Mouse (Mus musculus) thymus, postnatal 14 days (tissue): Measurements from ENCODE around the gene Ilf3.
"Not testable (repeated sequence)": the region's sequence is repeated elsewhere in the genome, so short reads cannot be mapped to it uniquely, and the experiment has no call there.

Experiments
- DNase-seq: peaks from one replicate; pipeline ENCODE4 v3.0.0; 2021

The Ilf3 gene

DNA sequence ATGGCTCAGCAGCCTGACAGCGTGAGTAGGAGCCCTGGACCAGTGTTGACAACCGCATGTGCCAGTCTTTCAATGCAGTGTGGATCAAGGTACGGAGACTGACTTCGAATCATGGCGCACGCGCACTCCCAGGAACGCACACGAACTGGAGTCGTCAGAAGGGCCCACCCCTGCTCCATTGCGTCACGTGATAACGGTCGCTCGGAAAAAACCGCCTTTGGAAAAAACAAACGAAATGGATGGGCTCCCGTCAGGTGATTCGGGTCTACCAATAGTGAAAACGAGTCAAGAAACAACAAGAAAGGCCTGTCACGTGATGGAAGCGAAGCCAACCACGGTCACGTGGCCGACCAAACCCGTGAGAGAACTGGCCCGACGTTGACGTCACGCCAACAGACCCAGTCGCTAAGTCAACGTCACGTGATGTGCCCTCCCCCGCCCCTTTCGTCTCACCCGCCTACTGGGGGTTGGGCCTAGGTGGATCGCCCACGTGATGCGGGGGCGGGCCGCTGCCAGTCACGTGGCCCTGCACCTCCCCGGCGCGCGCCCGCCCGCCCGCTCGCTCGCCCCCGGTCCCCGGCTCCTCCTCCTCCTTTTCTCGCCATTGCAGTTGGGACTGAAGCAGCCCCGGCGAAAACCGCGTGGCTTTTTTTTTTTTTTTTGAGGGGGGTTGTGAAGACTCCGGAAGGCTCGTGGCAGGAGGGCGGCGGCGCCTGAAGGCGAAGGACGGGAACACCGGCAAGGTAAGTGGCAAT, at the start of gene Ilf3:
Gene Ilf3 (plus strand): TSS at position 515 of the 755 bp plus-strand sequence.
- peak; percentile 99 for DNase-seq

- DNase-seq = peak; percentile 17
Observed at GRCm38 (mm10) chr9:21318792-21319191, 48.9 kb upstream of the Ilf3 start.

- DNase-seq = no peak
Observed at GRCm38 (mm10) chr9:21319503-21319902, 48.2 kb upstream of the Ilf3 start.

DNA sequence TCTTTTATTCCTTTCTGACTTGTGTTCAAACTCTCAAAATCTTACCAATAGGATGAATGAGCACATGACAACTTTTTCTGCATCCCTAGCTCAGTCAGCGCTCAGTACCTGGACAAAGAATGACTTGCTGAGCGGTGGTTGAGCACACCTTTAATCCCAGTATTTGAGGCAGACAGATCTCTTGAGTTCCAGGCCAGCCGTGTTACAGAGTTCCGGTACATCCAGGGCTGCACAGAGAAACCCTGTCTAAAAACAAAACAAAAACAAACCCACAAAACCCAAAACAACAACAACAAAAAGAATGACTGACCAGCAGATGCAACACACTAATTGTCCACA, 47.4 kb upstream of the Ilf3 start:
- no peak for DNase-seq

- peak; percentile 93 for DNase-seq
Observed at GRCm38 (mm10) chr9:21320619-21321512, 46.8 kb upstream of the Ilf3 start, which contains the start of gene Slc44a2. Gene Slc44a2 (plus strand): TSS chr9:21320698.

GRCm38 (mm10) chr9:21321513-21321835, 46.2 kb upstream of the Ilf3 start:
- peak; percentile 80 for DNase-seq

DNA sequence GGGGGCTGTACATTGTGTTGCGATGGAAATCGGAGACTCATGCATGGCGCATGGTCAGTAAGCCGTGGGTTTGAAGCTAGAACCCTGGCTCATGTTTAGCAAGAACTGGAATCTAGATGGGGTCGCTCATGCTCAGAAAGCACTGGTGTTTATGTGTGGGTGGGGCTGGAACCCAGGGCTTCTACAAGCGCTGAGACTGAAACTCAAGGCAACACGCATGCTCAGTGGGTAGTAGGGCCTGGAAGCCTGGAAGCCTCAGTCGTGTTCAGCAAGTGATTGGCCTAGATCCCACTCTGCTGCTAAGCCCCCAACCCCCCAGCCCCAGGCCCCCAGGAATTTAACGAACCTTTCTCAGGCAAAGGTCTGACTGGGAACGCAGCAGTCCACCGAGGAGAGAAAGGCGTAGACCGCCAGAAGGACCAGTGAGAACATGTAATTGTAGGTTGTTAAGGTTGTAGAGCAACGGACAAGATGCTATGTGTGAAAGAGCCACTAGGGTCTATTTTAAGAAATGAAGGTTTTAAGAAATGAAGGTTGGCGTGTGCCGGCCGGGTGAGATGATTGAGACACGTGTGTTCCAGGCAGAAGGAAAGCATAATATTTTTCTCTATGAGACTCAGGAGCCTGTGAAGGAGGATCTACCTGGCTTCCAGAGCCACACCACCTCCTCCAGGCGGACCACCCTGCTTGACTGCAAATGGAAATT, 45.3 kb upstream of the Ilf3 start:
- DNase-seq = peak; percentile 83

- DNase-seq = not testable (repeated sequence)
Observed at GRCm38 (mm10) chr9:21322917-21323297, 44.8 kb upstream of the Ilf3 start.

GRCm38 (mm10) chr9:21324269-21324668, 43.4 kb upstream of the Ilf3 start:
- DNase-seq = no peak

- peak; percentile 56 for DNase-seq
Observed at GRCm38 (mm10) chr9:21327569-21327968, 40.1 kb upstream of the Ilf3 start.

- DNase-seq = peak; percentile 78
Observed at GRCm38 (mm10) chr9:21328041-21328440, 39.6 kb upstream of the Ilf3 start.

DNA sequence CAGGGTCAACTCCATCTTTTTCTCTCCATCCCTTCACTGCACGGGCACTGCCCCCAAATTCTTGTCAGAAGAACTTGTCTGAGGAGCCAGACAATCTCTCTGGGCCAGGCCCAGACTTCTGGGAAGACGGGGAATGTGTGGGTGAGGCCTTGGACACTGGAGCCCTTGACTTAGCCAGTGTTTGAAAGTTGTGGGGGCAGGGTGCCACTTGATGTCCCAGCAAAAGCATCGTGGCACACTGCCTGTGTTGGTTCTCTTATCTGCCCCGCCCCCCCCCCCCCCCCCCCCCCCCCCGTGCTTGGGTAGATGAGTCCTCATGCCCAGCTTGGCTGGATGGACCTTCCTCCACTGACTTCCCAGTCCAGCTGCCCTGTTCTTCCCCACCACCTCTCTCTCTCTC, 38.6 kb upstream of the Ilf3 start:
- peak; percentile 20 for DNase-seq

GRCm38 (mm10) chr9:21329699-21330289, 37.9 kb upstream of the Ilf3 start:
- peak; percentile 46 for DNase-seq

DNA sequence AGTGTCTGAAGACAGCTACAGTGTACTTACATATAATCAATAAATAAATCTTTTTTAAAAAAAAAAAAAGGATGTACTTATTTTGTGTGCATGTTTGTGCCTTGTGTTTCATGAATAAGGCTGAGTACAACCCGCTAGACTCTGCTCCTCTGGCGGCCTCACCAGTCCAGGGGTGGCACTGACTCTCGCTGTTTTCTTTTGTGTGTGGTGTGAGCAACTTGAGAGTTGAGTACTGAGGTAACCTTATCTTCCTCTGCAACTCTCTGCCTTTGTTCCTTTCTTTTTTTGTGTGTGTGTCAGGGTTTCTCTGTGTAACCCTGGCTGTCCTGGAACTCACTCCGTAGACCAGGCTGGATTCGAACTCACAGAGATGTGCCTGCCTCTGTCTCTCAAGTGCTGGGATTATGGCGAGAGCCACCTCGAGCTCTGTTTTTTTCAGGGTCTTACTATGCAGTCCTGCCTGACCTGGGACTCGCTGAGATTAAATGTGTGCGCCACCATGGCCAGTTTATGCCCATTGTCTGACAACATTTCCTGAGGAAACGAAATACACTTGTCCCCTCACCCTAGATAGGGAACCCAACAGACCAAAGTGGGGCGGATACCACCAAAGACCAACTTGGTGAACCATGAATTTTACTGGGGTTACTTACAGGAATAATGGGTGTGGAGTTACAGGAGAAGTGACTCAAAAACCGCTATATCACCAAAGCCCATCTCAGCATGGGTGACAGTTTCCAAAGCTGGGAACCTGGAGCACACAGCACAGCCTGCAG, 36.1 kb upstream of the Ilf3 start:
- peak; percentile 28 for DNase-seq

DNA sequence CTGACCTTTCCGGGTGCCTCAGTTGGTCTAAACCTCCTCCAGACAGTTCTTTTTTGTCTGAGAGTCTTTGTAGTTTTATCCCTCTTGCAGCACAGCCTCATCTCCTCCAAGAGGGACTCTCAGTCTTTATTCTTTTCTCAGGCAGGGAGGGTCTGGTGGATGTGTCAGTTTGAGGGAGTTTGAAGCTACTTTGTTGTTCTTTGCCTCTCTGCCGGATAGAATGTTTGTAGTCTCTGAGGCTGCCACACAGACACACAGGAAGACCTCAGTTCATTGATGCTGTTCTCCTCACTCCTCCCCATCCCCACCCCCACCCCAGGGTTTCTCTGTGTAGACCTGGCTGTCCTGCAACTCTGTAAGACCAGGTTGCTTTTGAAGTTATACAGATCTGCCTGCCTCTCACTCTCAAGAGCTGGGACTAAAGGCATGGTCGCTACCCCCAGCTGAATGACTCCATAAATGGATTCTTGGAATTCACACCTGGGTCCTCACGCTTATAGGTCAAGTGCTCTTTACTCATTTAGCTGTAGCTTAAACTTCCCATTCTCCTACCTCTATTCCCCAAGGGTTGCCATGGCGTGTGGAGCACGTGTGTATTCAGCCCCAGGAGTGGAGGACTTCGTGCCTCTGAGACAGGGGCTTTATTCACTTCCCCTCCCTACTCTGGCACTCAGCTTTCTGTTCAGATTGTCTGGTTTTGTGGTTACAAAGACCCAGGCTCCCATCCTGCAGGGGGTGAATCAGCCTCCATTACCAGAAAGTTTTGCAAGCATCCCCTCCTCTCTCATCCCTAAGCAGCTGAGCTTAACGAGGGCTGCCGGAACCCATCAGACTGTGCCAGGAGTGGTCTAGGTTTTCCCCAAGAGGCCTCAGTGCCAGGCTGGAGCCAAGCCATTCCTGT, 35.3 kb upstream of the Ilf3 start:
- peak; percentile 69 for DNase-seq

- no peak for DNase-seq
Observed at GRCm38 (mm10) chr9:21333523-21333922, 34.1 kb upstream of the Ilf3 start.

DNA sequence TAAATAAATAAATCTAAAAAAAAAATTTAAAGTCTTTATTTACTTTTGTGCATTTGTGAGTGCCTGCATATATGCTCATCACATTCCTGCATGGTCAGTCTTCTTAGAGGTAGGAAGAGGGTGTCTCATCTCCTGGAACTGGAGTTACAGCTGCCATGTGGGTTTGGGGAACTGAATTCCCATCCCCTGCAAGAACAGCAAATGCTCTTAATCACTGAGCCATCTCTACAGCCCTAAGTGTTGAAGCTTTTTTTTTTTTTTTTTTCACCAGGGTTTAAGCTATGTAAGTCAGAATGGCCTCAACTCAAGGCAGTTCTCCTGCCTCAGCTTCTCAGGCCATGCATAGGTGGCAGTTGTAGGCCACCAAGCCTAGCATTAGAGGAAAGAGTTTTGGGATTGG, 32.9 kb upstream of the Ilf3 start:
- no peak for DNase-seq

- no peak for DNase-seq
Observed at GRCm38 (mm10) chr9:21335391-21335790, 32.3 kb upstream of the Ilf3 start.

DNA sequence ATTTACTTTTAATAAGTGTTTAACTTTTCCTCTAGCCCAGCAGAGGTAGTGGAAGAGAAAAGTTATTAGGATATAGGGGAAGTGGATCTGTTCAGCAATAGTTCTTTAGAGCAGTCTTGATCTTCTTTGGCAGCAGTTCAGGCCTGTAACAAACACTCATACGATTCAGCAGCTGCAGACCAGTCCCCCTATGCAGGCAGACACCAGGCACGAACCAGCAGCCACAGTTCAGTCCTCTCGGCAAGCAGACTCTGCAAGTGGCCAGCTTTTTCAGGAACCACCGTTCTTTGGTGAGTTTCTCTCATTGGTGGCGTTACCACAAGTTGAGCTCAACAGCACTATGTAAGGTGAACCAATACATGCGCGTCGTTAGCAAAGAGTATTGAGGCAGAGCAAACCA, 31.2 kb upstream of the Ilf3 start:
- no peak for DNase-seq

- no peak for DNase-seq
Observed at GRCm38 (mm10) chr9:21337652-21338051, 30.0 kb upstream of the Ilf3 start.

- no peak for DNase-seq
Observed at GRCm38 (mm10) chr9:21340411-21340810, 27.3 kb upstream of the Ilf3 start.
